Mouse (Mus musculus): Measurements from ENCODE around the gene Psors1c2. TPM values are rescaled to one million over a fixed set of nuclear protein-coding genes. Genes with fewer than 3 reads are reported as not detected.
A peak's percentile ranks its signal among the peaks of the same experiment; 100 is the strongest.

Psors1c2 gene
- polyA plus RNA-seq, 1 experiment from 2014 or later, result 0.79 TPM

DNA sequence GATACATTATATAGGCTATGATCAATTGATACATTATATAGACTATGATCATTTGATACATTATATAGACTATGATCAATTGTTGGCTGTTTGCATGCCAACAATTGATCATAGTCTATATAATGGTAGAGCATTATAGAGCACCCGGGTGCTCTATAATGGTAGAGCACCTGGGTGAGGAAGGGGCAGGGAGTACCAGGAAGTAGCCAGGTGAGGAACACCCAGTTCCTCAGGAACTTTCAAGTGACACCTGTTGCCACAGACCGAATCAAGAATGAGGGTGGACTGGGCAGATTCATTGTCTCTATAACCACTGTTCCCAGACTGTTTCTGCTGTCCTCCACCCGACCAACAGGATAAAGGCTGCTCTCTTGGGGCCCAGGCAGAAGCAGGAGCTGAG, 34.1 kb downstream of the Psors1c2 start, which contains the start of gene 2300002M23Rik:
Gene 2300002M23Rik (plus strand): TSS at position 301 of the 400 bp plus-strand sequence.
- 45% methylated on average over 3 of the region's 3 CpGs for WGBS
- Histone ChIP-seq H3K27me3 (ENCODE audit: control insufficient read depth, insufficient read depth, low read depth, low read length) (peaks cover 15% of the 10 kb centered on the region), H3K4me3 (ENCODE audit: low read length) (no peak within 1 kb of the TSS), H3K36me3 (ENCODE audit: control insufficient read depth, insufficient read depth, low read length) (no peaks in the 10 kb centered on the region), H3K4me1 (replicated peaks; ENCODE audit: control insufficient read depth, insufficient read depth, low read length) (peaks cover 8% of the 10 kb centered on the region; the same call in 1 of the 2 replicates), H3K9ac (ENCODE audit: low read length) (no peak within 1 kb of the TSS), H3K4me2 (ENCODE audit: low read depth, low read length) (no peak within 1 kb of the TSS), H3K27ac (ENCODE audit: low read length) (no peak within 1 kb of the TSS), H3K9me3 (ENCODE audit: control insufficient read depth, low read length) (no peaks in the 10 kb centered on the region)
- ATAC-seq (ENCODE audit: low read depth), result no peak

DNA sequence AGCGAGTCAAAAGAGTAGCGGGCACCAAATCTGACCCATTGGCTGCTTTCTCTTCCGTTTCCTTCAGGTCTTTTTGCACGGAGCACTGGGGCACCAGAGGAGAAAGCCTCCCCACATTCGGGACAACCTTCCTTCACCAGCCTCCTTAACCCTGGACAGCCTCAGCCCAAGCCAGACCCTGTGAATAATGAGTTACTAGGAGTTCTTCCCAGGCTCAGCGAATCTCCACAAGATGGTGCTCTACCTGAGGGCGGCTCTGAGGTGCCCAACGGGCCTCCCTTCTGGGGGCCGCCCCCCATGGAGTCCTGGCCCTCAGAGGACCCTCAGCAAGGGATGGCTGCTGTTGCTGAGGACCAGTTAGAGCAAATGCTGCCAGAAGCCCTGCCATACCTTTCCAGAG, 34.8 kb downstream of the Psors1c2 start:
- H3K4me2 ChIP-seq (ENCODE audit: low read depth, low read length), result no peak overlapping the region
- no peak overlapping the region for H3K9ac ChIP-seq (ENCODE audit: low read length)
- ATAC-seq (ENCODE audit: low read depth), result no peak
- no peaks in the 10 kb centered on the region for H3K36me3 ChIP-seq (ENCODE audit: control insufficient read depth, insufficient read depth, low read length)
- no peaks in the 10 kb centered on the region for H3K9me3 ChIP-seq (ENCODE audit: control insufficient read depth, low read length)
- 19% methylated on average over 9 of the region's 9 CpGs for WGBS
- H3K4me3 ChIP-seq (ENCODE audit: low read length), result no peak overlapping the region
- no peak overlapping the region for H3K27ac ChIP-seq (ENCODE audit: low read length)
- H3K27me3 ChIP-seq (ENCODE audit: control insufficient read depth, insufficient read depth, low read depth, low read length), result peaks cover 15% of the 10 kb centered on the region
- H3K4me1 ChIP-seq (replicated peaks; ENCODE audit: control insufficient read depth, insufficient read depth, low read length), result peaks cover 8% of the 10 kb centered on the region; the same call in 1 of the 2 replicates

DNA sequence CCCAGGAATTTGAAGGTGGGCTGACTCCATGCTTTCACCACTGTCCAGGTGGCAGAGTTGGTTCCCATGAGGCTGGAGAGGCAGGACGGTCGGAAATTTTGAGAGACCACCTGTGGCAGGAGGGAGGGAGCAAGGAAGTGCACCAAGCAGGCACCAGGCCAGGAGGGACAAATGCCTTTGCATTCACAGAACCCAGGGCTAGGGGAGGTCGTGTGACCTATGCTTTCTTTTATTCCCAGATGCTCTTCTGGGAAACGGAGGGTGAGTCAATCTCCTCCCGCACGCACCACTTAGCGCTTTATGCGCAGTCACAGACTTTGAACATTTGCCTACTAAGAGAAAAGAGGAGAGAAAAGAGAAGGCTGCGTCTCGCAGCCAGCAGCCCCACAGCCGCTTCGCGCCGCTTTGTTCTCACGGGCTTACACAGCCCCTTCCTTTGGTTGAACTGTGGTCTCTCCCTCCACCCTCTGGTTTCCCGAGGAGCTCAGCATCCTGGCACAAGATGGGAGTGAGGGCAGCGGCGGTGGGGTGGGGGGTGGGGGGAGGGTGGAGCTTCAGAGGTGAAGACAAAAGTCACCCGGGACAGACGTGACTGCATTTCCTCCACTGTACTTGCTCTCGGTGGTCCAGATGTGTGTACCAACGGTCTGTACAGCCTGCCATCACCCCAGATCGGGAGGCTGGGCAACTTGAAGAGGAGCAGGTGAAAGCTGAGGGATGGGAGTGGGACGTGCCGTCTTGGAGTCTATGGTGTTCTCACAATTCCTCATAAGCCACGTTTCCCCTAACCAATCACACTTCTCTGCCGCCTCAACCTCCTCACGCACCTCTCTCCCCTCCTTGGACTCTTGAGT, 36.3 kb downstream of the Psors1c2 start:
- ATAC-seq (ENCODE audit: low read depth), result no peak
- Histone ChIP-seq H3K4me2 (ENCODE audit: low read depth, low read length) (peak overlapping the region; percentile 54), H3K27ac (ENCODE audit: low read length) (no peak overlapping the region), H3K9ac (ENCODE audit: low read length) (peak overlapping the region; percentile 21), H3K4me1 (replicated peaks; ENCODE audit: control insufficient read depth, insufficient read depth, low read length) (peaks cover 8% of the 10 kb centered on the region; the same call in 1 of the 2 replicates), H3K9me3 (ENCODE audit: control insufficient read depth, low read length) (no peaks in the 10 kb centered on the region), H3K27me3 (ENCODE audit: control insufficient read depth, insufficient read depth, low read depth, low read length) (peaks cover 15% of the 10 kb centered on the region), H3K36me3 (ENCODE audit: control insufficient read depth, insufficient read depth, low read length) (no peaks in the 10 kb centered on the region), H3K4me3 (ENCODE audit: low read length) (peak overlapping the region; percentile 26)
- WGBS, result 2% methylated on average over 28 of the region's 28 CpGs

DNA sequence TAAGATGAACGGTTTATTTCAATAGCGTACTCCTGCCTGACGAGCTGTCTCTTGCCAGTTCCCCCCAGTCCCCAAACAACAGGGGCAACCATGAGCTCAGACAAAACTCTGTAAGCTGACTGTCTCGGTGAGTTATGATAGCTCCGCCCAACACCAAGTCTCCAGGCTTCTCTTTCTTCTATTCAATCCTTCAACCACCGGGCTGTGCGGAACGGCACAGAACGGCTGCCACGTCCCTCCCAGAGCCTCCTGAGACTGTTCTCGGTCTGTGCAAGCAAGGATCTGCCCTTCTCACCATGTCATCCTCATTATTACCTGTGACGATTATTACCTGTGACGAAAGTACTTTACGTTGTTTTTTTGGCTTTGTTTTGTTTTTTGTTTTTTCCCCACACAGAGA, 37.8 kb downstream of the Psors1c2 start:
- Histone ChIP-seq H3K36me3 (ENCODE audit: control insufficient read depth, insufficient read depth, low read length) (no peaks in the 10 kb centered on the region), H3K4me2 (ENCODE audit: low read depth, low read length) (no peak overlapping the region), H3K9ac (ENCODE audit: low read length) (no peak overlapping the region), H3K9me3 (ENCODE audit: control insufficient read depth, low read length) (no peaks in the 10 kb centered on the region), H3K27ac (ENCODE audit: low read length) (no peak overlapping the region), H3K4me1 (replicated peaks; ENCODE audit: control insufficient read depth, insufficient read depth, low read length) (peaks cover 10% of the 10 kb centered on the region; the same call in 1 of the 2 replicates), H3K4me3 (ENCODE audit: low read length) (no peak overlapping the region), H3K27me3 (ENCODE audit: control insufficient read depth, insufficient read depth, low read depth, low read length) (peaks cover 15% of the 10 kb centered on the region)
- WGBS, result 76% methylated on average over 14 of the region's 14 CpGs
- no peak for ATAC-seq (ENCODE audit: low read depth)

DNA sequence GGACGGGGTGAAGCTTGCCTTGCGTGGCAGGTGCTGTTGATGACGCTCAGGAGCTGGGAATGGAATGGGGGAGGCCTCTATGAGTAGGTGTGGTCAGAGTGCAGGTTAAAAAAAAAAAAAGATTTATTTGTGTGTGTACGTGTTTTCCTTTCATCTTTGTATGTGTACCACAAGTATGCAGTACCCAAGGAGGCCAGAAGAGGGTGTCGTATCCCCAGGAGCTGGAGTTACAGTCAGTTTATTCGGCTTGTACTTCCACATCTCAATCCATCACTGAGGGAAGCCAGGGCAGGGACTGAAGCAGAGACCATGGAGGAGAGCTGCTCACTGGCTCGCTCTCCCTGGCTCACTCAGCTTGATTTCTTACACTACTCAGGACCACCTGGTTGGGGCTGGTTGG, 38.5 kb downstream of the Psors1c2 start:
- H3K9ac ChIP-seq (ENCODE audit: low read length), result no peak overlapping the region
- no peak for ATAC-seq (ENCODE audit: low read depth)
- H3K27me3 ChIP-seq (ENCODE audit: control insufficient read depth, insufficient read depth, low read depth, low read length), result peaks cover 15% of the 10 kb centered on the region
- H3K36me3 ChIP-seq (ENCODE audit: control insufficient read depth, insufficient read depth, low read length), result no peaks in the 10 kb centered on the region
- no peak overlapping the region for H3K27ac ChIP-seq (ENCODE audit: low read length)
- WGBS, result 91% methylated on average over 7 of the region's 7 CpGs
- peaks cover 10% of the 10 kb centered on the region; the same call in 1 of the 2 replicates for H3K4me1 ChIP-seq (replicated peaks; ENCODE audit: control insufficient read depth, insufficient read depth, low read length)
- H3K4me2 ChIP-seq (ENCODE audit: low read depth, low read length), result no peak overlapping the region
- H3K4me3 ChIP-seq (ENCODE audit: low read length), result no peak overlapping the region
- H3K9me3 ChIP-seq (ENCODE audit: control insufficient read depth, low read length), result no peaks in the 10 kb centered on the region

DNA sequence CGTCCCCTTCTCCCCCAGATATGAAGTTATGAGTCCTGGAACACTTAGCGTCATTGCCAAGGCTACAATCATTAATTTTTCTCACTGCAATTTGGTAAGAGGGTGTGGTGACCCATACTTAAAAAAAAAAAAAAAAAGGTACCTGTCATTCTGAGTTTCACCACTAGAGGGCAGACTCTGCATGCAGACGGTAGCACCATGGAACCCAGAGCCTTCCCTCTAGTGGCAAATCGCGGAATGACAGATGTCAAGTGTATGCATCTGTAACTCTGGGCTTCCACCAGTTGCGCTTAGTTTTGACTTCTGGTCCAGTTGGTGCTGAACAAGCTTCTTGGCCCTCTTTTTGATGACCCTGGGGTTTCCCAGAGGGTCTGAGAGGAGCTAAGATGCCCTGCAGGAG, 45.2 kb downstream of the Psors1c2 start:
- no peak overlapping the region for H3K27ac ChIP-seq (ENCODE audit: low read length)
- H3K4me3 ChIP-seq (ENCODE audit: low read length), result no peak overlapping the region
- peaks cover 2% of the 10 kb centered on the region; the same call in 1 of the 2 replicates for H3K4me1 ChIP-seq (replicated peaks; ENCODE audit: control insufficient read depth, insufficient read depth, low read length)
- H3K4me2 ChIP-seq (ENCODE audit: low read depth, low read length), result no peak overlapping the region
- peak; percentile 74 for ATAC-seq (ENCODE audit: low read depth)
- H3K36me3 ChIP-seq (ENCODE audit: control insufficient read depth, insufficient read depth, low read length), result no peaks in the 10 kb centered on the region
- WGBS, result 20% methylated on average over 6 of the region's 6 CpGs
- no peaks in the 10 kb centered on the region for H3K9me3 ChIP-seq (ENCODE audit: control insufficient read depth, low read length)
- no peak overlapping the region for H3K9ac ChIP-seq (ENCODE audit: low read length)
- peaks cover 2% of the 10 kb centered on the region; the same call in 1 of the 2 replicates for H3K27me3 ChIP-seq (ENCODE audit: control insufficient read depth, insufficient read depth, low read depth, low read length)

DNA sequence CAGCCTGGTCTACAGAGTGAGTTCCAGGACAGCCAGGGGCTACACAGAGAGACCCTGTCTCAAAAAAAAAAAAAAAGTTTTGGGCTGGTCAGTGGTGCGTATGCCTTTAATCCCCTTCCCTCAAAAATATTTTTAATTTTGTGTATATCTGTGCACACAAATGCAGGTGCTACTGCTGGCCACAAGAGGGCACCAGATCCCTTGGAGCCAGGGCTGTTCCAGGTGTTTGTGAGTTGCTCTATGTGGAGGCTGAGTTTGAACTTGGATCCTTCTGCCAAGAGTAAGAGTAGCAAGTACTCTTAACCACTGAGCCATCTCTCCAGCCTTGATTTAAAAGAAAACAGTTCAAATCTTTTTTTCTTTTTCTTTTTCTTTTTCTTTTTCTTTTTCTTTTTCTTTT, 49.9 kb downstream of the Psors1c2 start:
- H3K4me1 ChIP-seq (replicated peaks; ENCODE audit: control insufficient read depth, insufficient read depth, low read length), result no peaks in the 10 kb centered on the region
- no peaks in the 10 kb centered on the region for H3K36me3 ChIP-seq (ENCODE audit: control insufficient read depth, insufficient read depth, low read length)
- H3K9me3 ChIP-seq (ENCODE audit: control insufficient read depth, low read length), result no peaks in the 10 kb centered on the region
- H3K27ac ChIP-seq (ENCODE audit: low read length), result no peak overlapping the region
- no peak overlapping the region for H3K4me2 ChIP-seq (ENCODE audit: low read depth, low read length)
- no peaks in the 10 kb centered on the region for H3K27me3 ChIP-seq (ENCODE audit: control insufficient read depth, insufficient read depth, low read depth, low read length)
- ATAC-seq (ENCODE audit: low read depth), result no peak
- WGBS, result 97% methylated on average over 1 of the region's 1 CpGs
- H3K4me3 ChIP-seq (ENCODE audit: low read length), result no peak overlapping the region
- H3K9ac ChIP-seq (ENCODE audit: low read length), result no peak overlapping the region

Other genes starting within 250 kb of the Psors1c2 start
- gene H2-Q1, start 212.8 kb upstream of the Psors1c2 start, polyA plus RNA-seq (2015; fragmentation: Nextera tagmentation; extraction: Ambion mirVana), result 0.24 and 0.38 TPM in 2 replicates
- gene H2-Q2, start 191.0 kb upstream of the Psors1c2 start, polyA plus RNA-seq (2015; fragmentation: Nextera tagmentation; extraction: Ambion mirVana), result 6.5 and 7.0 TPM in 2 replicates
- gene H2-Q4, start 153.6 kb upstream of the Psors1c2 start, polyA plus RNA-seq (2015; fragmentation: Nextera tagmentation; extraction: Ambion mirVana), result 5.9 and 6.5 TPM in 2 replicates
- 0.48 and 1.5 TPM in 2 replicates for gene H2-Q6, start 108.4 kb upstream of the Psors1c2 start, polyA plus RNA-seq (2015; fragmentation: Nextera tagmentation; extraction: Ambion mirVana)
- 5.0 and 6.1 TPM in 2 replicates for gene H2-Q7, start 94.0 kb upstream of the Psors1c2 start, polyA plus RNA-seq (2015; fragmentation: Nextera tagmentation; extraction: Ambion mirVana)
- gene H2-Q10, start 63.1 kb upstream of the Psors1c2 start, polyA plus RNA-seq (2015; fragmentation: Nextera tagmentation; extraction: Ambion mirVana), result 1.3 and 7.4 TPM in 2 replicates
- not detected in 2 replicates for gene Pou5f1, start 27.2 kb upstream of the Psors1c2 start, polyA plus RNA-seq (2015; fragmentation: Nextera tagmentation; extraction: Ambion mirVana)
- 91.9 and 96.7 TPM in 2 replicates for gene Tcf19, start 16.4 kb upstream of the Psors1c2 start, polyA plus RNA-seq (2015; fragmentation: Nextera tagmentation; extraction: Ambion mirVana)
- gene Cchcr1, start 16.1 kb upstream of the Psors1c2 start, polyA plus RNA-seq (2015; fragmentation: Nextera tagmentation; extraction: Ambion mirVana), result 23.3 and 24.0 TPM in 2 replicates
- 0.05 and 0.13 TPM in 2 replicates for gene Cdsn, start 18.9 kb downstream of the Psors1c2 start, polyA plus RNA-seq (2015; fragmentation: Nextera tagmentation; extraction: Ambion mirVana)
- 0.11 TPM in 1 of 2 replicates, not detected in the other for gene 2300002M23Rik, start 34.2 kb downstream of the Psors1c2 start, polyA plus RNA-seq (2015; fragmentation: Nextera tagmentation; extraction: Ambion mirVana)
- 193 and 232 TPM in 2 replicates for gene Sfta2, start 68.3 kb downstream of the Psors1c2 start, polyA plus RNA-seq (2015; fragmentation: Nextera tagmentation; extraction: Ambion mirVana)
- gene Gm9573, start 93.4 kb downstream of the Psors1c2 start, polyA plus RNA-seq (2015; fragmentation: Nextera tagmentation; extraction: Ambion mirVana), result 0.03 TPM in 1 of 2 replicates, not detected in the other
- gene Mucl3, start 110.5 kb downstream of the Psors1c2 start, polyA plus RNA-seq (2015; fragmentation: Nextera tagmentation; extraction: Ambion mirVana), result 1.7 and 1.9 TPM in 2 replicates
- gene Vars2, start 134.4 kb downstream of the Psors1c2 start, polyA plus RNA-seq (2015; fragmentation: Nextera tagmentation; extraction: Ambion mirVana), result 22.8 and 25.4 TPM in 2 replicates
- 47.5 and 48.0 TPM in 2 replicates for gene Gtf2h4, start 140.5 kb downstream of the Psors1c2 start, polyA plus RNA-seq (2015; fragmentation: Nextera tagmentation; extraction: Ambion mirVana)
- gene Ddr1, start 171.4 kb downstream of the Psors1c2 start, polyA plus RNA-seq (2015; fragmentation: Nextera tagmentation; extraction: Ambion mirVana), result 50.5 and 51.3 TPM in 2 replicates